Mouse (Mus musculus): ENCODE results near the gene Ddx25.
A peak's percentile ranks its signal among the peaks of the same experiment; 100 is the strongest.

The Ddx25 gene

DNA sequence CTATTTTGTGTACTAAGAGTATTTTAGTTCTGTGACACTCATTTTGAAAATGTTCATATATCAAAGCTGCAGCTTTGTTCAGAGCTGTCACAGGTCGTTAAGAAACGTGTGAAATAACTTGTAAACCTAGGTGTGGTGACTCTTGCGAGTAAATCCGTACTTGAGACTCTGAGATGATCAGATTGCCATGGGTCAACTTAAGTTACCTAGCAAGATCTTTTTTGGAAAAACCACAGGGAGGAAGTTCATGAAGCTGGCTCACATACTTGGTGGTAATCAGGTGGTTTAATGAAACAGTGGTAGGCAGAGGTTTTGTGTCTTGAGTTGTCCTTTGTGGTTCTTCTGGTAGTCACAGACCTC, 64.6 kb downstream of the Ddx25 start:
- DNase-seq (ENCODE audit: low spot score), result no peak

DNA sequence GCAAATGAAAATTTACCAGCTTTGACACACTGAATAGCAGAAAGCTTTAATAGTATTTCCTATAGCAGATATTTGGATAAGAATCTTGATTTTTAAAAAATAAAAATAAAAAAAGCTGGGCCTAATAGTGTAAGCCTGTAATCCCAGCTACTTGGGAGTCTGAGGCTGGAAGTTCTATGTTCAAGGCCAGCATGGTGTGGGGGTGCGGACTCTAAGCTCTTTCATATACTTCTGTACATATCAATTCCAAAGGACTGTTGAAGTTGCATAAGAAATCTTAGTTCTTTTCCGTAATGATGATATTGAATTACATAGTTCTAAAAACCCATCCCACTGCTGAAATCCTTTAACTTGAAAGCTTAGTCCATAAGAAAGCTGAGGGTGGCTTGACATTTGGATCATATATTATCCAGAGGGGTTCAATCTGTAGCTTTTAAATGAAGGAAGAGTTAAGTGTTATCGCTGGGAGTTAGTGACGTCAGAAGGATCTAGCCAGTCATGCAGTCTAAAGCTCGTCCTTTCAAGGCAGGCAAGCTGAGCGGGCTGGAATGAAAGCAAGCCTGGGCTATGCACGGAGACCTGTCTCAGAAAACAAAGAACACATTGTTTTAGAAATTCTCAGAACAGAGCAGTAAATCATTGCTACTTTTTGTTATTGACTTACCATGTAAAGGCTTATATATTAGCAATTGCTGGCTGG, 65.1 kb downstream of the Ddx25 start:
- peak; percentile 45 for DNase-seq (ENCODE audit: low spot score)

DNA sequence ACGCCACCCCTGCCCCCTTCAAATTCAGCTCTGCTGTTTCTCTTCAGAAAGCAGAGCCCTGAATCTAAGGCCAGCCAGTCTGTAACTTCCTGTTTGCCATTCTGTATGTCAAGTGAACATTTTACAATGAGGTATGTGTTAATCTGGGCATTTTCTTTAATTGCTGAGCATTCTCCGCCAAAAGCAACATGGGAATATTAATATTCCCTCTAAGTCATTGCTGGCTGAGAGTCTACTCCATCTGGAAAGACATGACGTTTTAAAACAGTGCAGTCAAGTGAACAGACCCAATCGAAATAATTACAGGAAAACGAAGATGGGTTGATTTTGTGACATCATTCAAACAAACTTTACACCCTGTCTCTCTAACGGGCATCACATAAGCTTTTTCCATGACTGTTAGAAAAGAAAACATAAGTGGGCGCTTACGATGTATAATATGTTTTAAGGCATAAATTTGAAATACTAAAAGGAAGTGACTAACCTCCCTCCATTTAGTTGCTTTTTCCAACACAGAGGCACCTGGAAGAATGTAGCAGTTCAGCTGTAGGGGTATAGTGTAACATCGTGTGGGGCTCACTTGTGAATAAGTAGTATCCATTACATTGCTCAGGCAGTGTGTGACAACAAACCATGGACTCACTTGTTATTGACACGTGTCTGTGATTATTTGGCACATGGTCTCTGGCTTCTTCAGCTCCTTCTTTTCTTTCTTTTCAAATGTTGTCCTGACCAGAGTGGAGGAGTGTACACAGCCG, 67.0 kb downstream of the Ddx25 start:
- DNase-seq (ENCODE audit: low spot score), result no peak

GRCm38 (mm10) chr9:35488496-35488895, 69.8 kb downstream of the Ddx25 start:
- DNase-seq (ENCODE audit: low spot score), result no peak
